20 mouse cellular contexts compared by ENCODE assay signal in the genomic region with DNA sequence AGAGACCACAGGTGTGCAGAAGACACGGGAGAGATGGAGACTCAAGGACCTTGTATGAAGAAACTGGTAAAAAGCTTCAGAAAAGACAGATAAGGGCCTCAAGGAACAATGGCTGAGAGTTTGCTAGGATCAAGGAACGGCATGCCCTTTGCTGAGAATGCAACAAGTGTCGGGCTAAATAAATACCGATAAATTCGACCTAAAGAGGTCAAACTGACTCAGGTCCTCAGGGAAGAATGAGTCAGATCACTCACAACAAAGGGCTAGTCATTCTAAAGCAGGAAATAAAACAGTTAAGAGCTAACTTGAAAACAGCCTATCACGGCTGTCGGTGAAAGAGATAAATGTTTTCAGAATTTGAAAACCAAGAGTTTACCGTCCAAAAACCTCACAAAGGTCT.
DNase-seq lines count a peak whose midpoint lies in the region; ATAC-seq and TF ChIP-seq lines count a peak whose summit lies in the region.
"Had no signal": no experiment of that assay in that cellular context is flagged by ENCODE, and none has a peak within 500 bp of the region (broad histone marks: within the 10 kb centered on the region; RNA-seq: fewer than 3 reads in every experiment).

No protein-coding gene starts in this region.

- no peaks in the 10 kb centered on the region for H3K9me3 ChIP-seq in stomach, postnatal 0 days (ENCODE audit: control insufficient read depth, low read length)
- H3K9me3 ChIP-seq in hindbrain, embryonic 14.5 days (ENCODE audit: control insufficient read depth, low read length), result no peaks in the 10 kb centered on the region
- H3K9me3 ChIP-seq: embryonic facial prominence, embryonic 13.5 days; forebrain, embryonic 13.5 days; heart, embryonic 15.5 days; hindbrain, embryonic 13.5 days had no signal

- H3K9ac ChIP-seq in stomach, postnatal 0 days (ENCODE audit: low read length), result no peak overlapping the region
- H3K9ac ChIP-seq in hindbrain, embryonic 14.5 days, result no peak overlapping the region
- H3K9ac ChIP-seq: embryonic facial prominence, embryonic 13.5 days; forebrain, embryonic 13.5 days; heart, embryonic 15.5 days; hindbrain, embryonic 13.5 days had no signal

- peak; percentile 94 for ATAC-seq in stomach, postnatal 0 days (ENCODE audit: low FRiP score, low TSS enrichment)
- no peak for ATAC-seq in hindbrain, embryonic 14.5 days (ENCODE audit: low FRiP score)
- ATAC-seq: forebrain, embryonic 13.5 days had no signal

- no peak overlapping the region for H3K4me3 ChIP-seq in stomach, postnatal 0 days (ENCODE audit: low read depth, low read length)
- H3K4me3 ChIP-seq in hindbrain, embryonic 14.5 days (replicated peaks; ENCODE audit: low read length), result no peak overlapping the region
- H3K4me3 ChIP-seq: embryonic facial prominence, embryonic 13.5 days; forebrain, embryonic 13.5 days; gastrocnemius, adult 2 months; heart, adult 2 months; heart, embryonic 15.5 days; hindbrain, embryonic 13.5 days had no signal

- H3K27ac ChIP-seq in stomach, postnatal 0 days (replicated peaks), result no peak overlapping the region
- H3K27ac ChIP-seq in hindbrain, embryonic 14.5 days, result no peak overlapping the region
- H3K27ac ChIP-seq: embryonic facial prominence, embryonic 13.5 days; forebrain, embryonic 13.5 days; gastrocnemius, adult 2 months; heart, adult 2 months; heart, embryonic 15.5 days; hindbrain, embryonic 13.5 days had no signal

- H3K4me2 ChIP-seq in stomach, postnatal 0 days (replicated peaks; ENCODE audit: low read depth), result no peak overlapping the region; the same call in 1 of the 2 replicates
- no peak overlapping the region for H3K4me2 ChIP-seq in hindbrain, embryonic 14.5 days (replicated peaks)
- H3K4me2 ChIP-seq: embryonic facial prominence, embryonic 13.5 days; forebrain, embryonic 13.5 days; heart, embryonic 11.5 days; heart, embryonic 15.5 days; hindbrain, embryonic 13.5 days had no signal

- no peaks in the 10 kb centered on the region for H3K4me1 ChIP-seq in stomach, postnatal 0 days (replicated peaks; ENCODE audit: control insufficient read depth, insufficient read depth)
- no peaks in the 10 kb centered on the region for H3K4me1 ChIP-seq in hindbrain, embryonic 14.5 days (replicated peaks; ENCODE audit: control insufficient read depth, insufficient read depth, low read length)
- H3K4me1 ChIP-seq: forebrain, embryonic 13.5 days; heart, embryonic 15.5 days; hindbrain, embryonic 13.5 days had no signal

- TF ChIP-seq CTCF in stomach, postnatal 0 days (IDR thresholded peaks at IDR 0.05; ENCODE audit: low read depth), result no peak

- 26% methylated on average over 8 of the region's 8 CpGs for WGBS in stomach, postnatal 0 days
- 52% methylated on average over 8 of the region's 8 CpGs for WGBS in hindbrain, embryonic 14.5 days

- no peaks in the 10 kb centered on the region for H3K36me3 ChIP-seq in stomach, postnatal 0 days (ENCODE audit: control insufficient read depth, insufficient read depth, low read length)
- no peaks in the 10 kb centered on the region; the same call in 1 of the 2 replicates for H3K36me3 ChIP-seq in hindbrain, embryonic 14.5 days (replicated peaks; ENCODE audit: control insufficient read depth, insufficient read depth)
- H3K36me3 ChIP-seq: embryonic facial prominence, embryonic 13.5 days; heart, embryonic 15.5 days had no signal

- no peak for TF ChIP-seq EP300 in stomach, postnatal 0 days (optimal IDR thresholded peaks at IDR 0.05)

- DNase-seq in heart, adult 11 months, result peak; percentile 12
- DNase-seq in heart, adult 18-20 months, result no peak
- DNase-seq in embryo, embryonic 10.5 days (ENCODE audit: low spot score), result peak; percentile 49
- peak; percentile 11 for DNase-seq in mesoderm, embryonic 11.5 days (ENCODE audit: low read depth, low spot score)
- DNase-seq in stomach, postnatal 0 days (ENCODE audit: low spot score), result no peak
- no peak for DNase-seq in thymus, postnatal 4 days
- no peak for DNase-seq in hindbrain, embryonic 14.5 days (ENCODE audit: low spot score)
- DNase-seq: adrenal gland, postnatal 14 days; cerebellum, adult 18-20 months; cerebellum, adult 9-11 months; cerebellum, postnatal 36 days; gastrocnemius, adult 2 months; gastrocnemius, postnatal 36 days; heart, adult 2 months; heart, postnatal 14 days had no signal

- no peaks in the 10 kb centered on the region for H3K27me3 ChIP-seq in stomach, postnatal 0 days (ENCODE audit: control insufficient read depth, insufficient read depth, low read length)
- no peaks in the 10 kb centered on the region for H3K27me3 ChIP-seq in hindbrain, embryonic 14.5 days (ENCODE audit: control insufficient read depth, insufficient read depth, low read length)
- H3K27me3 ChIP-seq: embryonic facial prominence, embryonic 13.5 days; forebrain, embryonic 13.5 days; heart, embryonic 15.5 days; hindbrain, embryonic 13.5 days had no signal

Comparison
In these comparisons a context has a peak if more than half of its experiments do, and no peak if none do; other contexts are left out.
1. DNase-seq: peak in heart, adult 11 months (single experiment), embryo, embryonic 10.5 days (single experiment) and mesoderm, embryonic 11.5 days (single experiment); none in heart, adult 18-20 months (0 of 2), stomach, postnatal 0 days (single experiment), thymus, postnatal 4 days (single experiment) and hindbrain, embryonic 14.5 days (single experiment).